Mouse (Mus musculus): ENCODE data around the gene Fmo9. TPM values are rescaled to one million over a fixed set of nuclear protein-coding genes. Genes with fewer than 3 reads are reported as not detected.

Fmo9 gene
- polyA plus RNA-seq (2015; fragmentation: Nextera tagmentation; extraction: Ambion mirVana) = not detected in 2 replicates

DNA sequence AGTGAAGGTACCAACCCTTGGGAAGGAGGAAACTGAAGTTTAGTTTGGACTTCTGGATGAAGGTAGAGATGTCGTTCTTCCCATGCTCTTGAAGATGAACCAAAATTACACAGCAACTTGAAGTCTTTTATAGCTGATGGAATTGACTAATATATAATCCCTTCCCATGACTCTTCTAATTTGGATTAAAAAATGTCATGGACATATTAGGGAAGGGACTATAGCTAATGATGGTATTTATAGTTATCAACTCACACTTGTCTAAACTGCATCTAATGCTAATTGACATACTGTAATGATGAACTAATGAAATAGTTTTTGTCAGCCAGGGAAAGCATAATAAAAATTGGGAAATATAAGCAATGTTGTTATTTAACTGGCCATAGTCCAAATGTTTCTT, at the start of gene Fmo9:
Fmo9 (minus strand) TSS at position 101 of the 400 bp plus-strand sequence.
- H3K27ac ChIP-seq (replicated peaks) = no peak within 1 kb of the TSS
- no peaks in the 10 kb centered on the region for H3K36me3 ChIP-seq
- no peak within 1 kb of the TSS for H3K9ac ChIP-seq
- H3K27me3 ChIP-seq = no peaks in the 10 kb centered on the region
- no peak for ATAC-seq (ENCODE audit: low read depth)
- H3K9me3 ChIP-seq = no peaks in the 10 kb centered on the region
- 83% methylated on average over 1 of the region's 1 CpGs for WGBS
- no peak within 1 kb of the TSS for H3K4me3 ChIP-seq
- H3K4me1 ChIP-seq (replicated peaks) = no peaks in the 10 kb centered on the region
- H3K4me2 ChIP-seq = no peak within 1 kb of the TSS

DNA sequence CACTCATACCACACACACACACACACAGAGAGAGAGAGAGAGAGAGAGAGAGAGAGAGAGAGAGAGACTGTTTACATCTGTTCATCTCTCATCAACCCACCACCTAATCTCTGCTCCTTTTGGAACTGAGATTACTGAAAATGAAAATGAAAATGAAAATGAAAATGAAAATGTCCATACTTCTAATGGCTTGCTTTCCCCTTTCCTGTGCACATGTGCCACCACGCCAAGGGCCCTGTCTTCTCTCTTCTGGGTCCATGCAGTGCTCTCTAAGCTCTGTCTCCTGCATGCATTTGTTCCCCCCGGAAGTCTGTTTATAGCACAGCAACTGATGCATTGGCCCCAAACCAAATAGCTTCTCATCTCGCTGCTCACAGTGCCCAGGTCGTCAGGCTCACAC, 49.2 kb upstream of the Fmo9 start:
- no peak overlapping the region for H3K27ac ChIP-seq (replicated peaks)
- WGBS = 69% methylated on average over 4 of the region's 4 CpGs
- no peaks in the 10 kb centered on the region for H3K4me1 ChIP-seq (replicated peaks)
- H3K9ac ChIP-seq = no peak overlapping the region
- no peak overlapping the region for H3K4me3 ChIP-seq
- no peaks in the 10 kb centered on the region for H3K36me3 ChIP-seq
- no peak overlapping the region for H3K4me2 ChIP-seq
- H3K9me3 ChIP-seq = no peaks in the 10 kb centered on the region
- no peaks in the 10 kb centered on the region for H3K27me3 ChIP-seq
- ATAC-seq (ENCODE audit: low read depth) = no peak

DNA sequence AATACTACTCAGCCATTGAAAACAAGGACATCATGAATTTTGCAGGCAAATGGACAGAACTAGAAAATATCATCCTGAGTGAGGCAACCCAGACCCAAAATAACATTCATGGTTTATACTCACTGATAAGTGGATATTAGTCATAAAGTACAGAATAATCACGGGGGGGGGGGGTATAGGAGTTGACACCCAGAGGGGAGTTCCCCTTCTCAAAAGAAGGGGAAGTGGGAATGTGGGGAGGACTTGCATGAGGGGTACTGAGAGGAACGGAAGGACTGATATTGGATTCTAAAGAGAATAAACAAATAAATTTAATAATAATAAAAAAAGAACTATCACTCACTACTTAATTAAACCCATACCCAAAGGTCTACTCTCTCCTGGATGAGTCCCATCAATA, 48.6 kb upstream of the Fmo9 start:
- no peaks in the 10 kb centered on the region for H3K9me3 ChIP-seq
- H3K27ac ChIP-seq (replicated peaks) = no peak overlapping the region
- no peaks in the 10 kb centered on the region for H3K4me1 ChIP-seq (replicated peaks)
- H3K4me2 ChIP-seq = no peak overlapping the region
- H3K9ac ChIP-seq = no peak overlapping the region
- no peaks in the 10 kb centered on the region for H3K36me3 ChIP-seq
- no peak overlapping the region for H3K4me3 ChIP-seq
- WGBS = 84% methylated on average over 2 of the region's 2 CpGs
- H3K27me3 ChIP-seq = no peaks in the 10 kb centered on the region
- ATAC-seq (ENCODE audit: low read depth) = no peak

DNA sequence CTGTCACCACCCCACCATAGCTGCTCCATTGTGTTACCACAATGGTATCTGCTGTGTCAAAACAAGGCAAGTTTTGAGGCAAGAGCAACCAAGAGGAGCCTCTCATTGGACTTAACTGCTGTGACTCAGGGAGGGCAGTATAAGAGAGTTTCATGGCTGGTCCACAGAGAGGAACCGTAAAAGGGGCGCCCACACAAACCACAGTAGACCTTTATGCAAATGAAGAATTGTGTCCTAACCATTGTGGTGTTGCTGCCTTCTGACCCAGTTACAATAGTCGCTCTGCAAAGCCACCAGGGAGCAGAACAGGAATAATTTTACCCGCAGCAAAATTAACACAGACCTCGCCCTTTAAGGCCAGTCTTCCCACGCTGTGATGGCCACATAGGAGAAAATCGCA, 29.2 kb upstream of the Fmo9 start:
- no peak overlapping the region for H3K4me2 ChIP-seq
- H3K9ac ChIP-seq = no peak overlapping the region
- H3K27me3 ChIP-seq = no peaks in the 10 kb centered on the region
- no peaks in the 10 kb centered on the region for H3K36me3 ChIP-seq
- no peaks in the 10 kb centered on the region for H3K4me1 ChIP-seq (replicated peaks)
- no peak overlapping the region for H3K4me3 ChIP-seq
- 84% methylated on average over 7 of the region's 7 CpGs for whole genome bisulfite sequencing
- ATAC-seq (ENCODE audit: low read depth) = no peak
- H3K9me3 ChIP-seq = no peaks in the 10 kb centered on the region
- no peak overlapping the region for H3K27ac ChIP-seq (replicated peaks)

DNA sequence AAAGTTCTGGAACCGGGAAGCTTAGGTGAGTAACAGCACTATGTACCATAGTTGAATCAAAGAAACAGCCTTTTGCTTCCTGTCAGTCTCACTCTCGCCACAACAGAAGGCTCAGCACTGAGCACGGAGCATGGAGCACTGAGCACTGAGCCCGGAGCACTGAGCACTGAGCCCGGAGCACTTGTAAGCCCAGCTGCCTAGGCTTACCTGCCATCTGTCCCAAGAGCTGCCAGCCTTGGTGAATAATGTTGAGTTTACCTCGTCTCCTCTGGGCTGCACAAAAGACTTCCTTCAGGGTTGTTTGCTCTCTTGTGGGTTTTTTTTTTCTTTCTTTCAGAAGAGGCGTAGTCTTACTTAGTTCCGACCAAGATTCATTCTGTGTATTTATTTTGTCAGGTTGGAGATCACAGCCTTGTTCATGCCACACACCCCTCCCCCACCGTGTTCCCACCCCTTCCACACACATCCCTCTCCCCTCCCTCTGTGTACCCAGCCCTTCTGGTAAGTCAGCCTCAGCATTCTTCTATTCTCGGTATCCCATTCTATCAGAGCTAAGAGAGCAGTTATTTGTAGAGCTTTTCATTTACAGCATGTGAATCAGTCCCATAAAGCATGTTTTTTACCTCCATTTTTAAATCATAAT, 20.7 kb upstream of the Fmo9 start:
- WGBS = 67% methylated on average over 10 of the region's 10 CpGs
- H3K4me1 ChIP-seq (replicated peaks) = no peaks in the 10 kb centered on the region

DNA sequence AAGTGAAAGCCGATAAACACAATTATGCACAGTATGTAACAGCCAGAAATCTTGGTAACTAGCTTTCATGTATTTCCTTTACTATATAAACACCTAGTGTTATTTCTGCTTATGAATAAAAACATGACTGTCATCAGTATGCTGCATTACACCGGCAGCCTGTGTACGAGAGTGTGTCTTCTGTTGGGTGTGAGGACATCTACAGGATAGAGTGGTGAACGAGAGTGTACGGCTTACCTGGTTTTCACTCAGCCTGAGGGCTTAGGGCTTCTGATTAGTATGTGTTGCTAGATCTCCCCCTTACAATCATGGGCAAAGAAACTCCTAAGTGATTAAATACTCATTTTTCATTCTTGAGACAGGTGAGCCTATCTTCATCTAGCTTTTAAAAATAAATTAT, 12.4 kb downstream of the Fmo9 start:
- 90% methylated on average over 5 of the region's 5 CpGs for WGBS
- H3K4me3 ChIP-seq = no peak overlapping the region
- no peaks in the 10 kb centered on the region for H3K4me1 ChIP-seq (replicated peaks)
- ATAC-seq (ENCODE audit: low read depth) = no peak
- H3K27me3 ChIP-seq = no peaks in the 10 kb centered on the region
- H3K27ac ChIP-seq (replicated peaks) = no peak overlapping the region
- H3K9ac ChIP-seq = no peak overlapping the region
- H3K36me3 ChIP-seq = no peaks in the 10 kb centered on the region
- no peak overlapping the region for H3K4me2 ChIP-seq
- H3K9me3 ChIP-seq = no peaks in the 10 kb centered on the region

More for the DNA sequence above, 20.7 kb upstream of the Fmo9 start:
- Histone ChIP-seq H3K36me3 (no peaks in the 10 kb centered on the region), H3K27ac (replicated peaks) (no peak overlapping the region), H3K27me3 (no peaks in the 10 kb centered on the region), H3K9ac (no peak overlapping the region), H3K4me2 (no peak overlapping the region), H3K9me3 (no peaks in the 10 kb centered on the region), H3K4me3 (no peak overlapping the region)
- ATAC-seq (ENCODE audit: low read depth) = no peak

DNA sequence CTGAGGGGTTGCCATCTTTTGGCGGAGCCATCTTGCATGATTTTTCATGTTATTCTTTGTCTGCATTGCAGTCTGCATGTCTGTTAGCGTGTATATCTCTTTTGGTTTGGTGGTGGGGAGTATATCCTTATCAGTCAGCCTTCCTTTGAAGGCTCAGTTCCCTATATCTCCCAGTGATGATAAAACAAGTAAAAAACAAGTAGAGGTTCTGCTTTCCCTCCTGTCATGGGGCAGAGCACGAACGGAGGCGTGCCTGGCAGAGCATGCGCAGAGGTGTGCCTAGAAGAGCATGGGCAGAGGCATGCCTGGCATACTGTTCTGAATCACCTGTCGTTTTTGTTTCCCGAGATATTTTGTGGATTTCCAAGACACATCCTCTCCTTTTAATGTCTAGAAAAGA, 20.8 kb downstream of the Fmo9 start:
- no peaks in the 10 kb centered on the region for H3K27me3 ChIP-seq
- 93% methylated on average over 8 of the region's 8 CpGs for WGBS
- no peak overlapping the region for H3K27ac ChIP-seq (replicated peaks)
- ATAC-seq (ENCODE audit: low read depth) = no peak
- H3K9me3 ChIP-seq = no peaks in the 10 kb centered on the region
- no peaks in the 10 kb centered on the region for H3K4me1 ChIP-seq (replicated peaks)
- no peak overlapping the region for H3K4me2 ChIP-seq
- H3K9ac ChIP-seq = no peak overlapping the region
- H3K4me3 ChIP-seq = no peak overlapping the region
- H3K36me3 ChIP-seq = no peaks in the 10 kb centered on the region

DNA sequence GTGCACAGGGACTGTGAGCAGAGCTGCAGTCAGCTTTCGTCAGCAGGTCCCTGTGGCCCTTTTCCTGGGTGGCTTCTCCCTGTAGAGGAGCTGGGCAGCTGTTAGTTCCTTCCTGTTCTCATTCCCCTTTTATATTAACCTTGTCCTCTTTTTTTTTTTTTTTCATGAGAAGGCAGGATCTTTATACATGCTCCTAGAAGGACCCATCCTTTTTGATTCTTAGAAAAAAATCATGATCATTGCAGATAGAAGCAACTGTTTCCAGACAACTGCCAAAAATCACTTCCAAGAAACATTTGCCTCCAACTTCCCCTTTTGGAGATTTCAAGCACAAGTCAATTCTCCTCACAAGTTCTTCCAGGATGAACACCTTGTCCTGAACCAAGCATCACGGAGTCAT, 34.1 kb downstream of the Fmo9 start, which contains the start of gene Gm4847:
Gm4847 (minus strand) TSS at position 101 of the 400 bp plus-strand sequence.
- Histone ChIP-seq H3K9me3 (no peaks in the 10 kb centered on the region), H3K36me3 (no peaks in the 10 kb centered on the region), H3K4me2 (no peak within 1 kb of the TSS), H3K27ac (replicated peaks) (no peak within 1 kb of the TSS), H3K9ac (no peak within 1 kb of the TSS), H3K4me3 (no peak within 1 kb of the TSS), H3K27me3 (no peaks in the 10 kb centered on the region), H3K4me1 (replicated peaks) (no peaks in the 10 kb centered on the region)
- 86% methylated on average over 2 of the region's 2 CpGs for WGBS
- no peak for ATAC-seq (ENCODE audit: low read depth)

Small RNA genes lying within 50 kb of the gene (microRNA-seq; reads per million reads assigned to microRNA genes)
- not detected for gene Gm22992

Other genes with a start within 250 kb of the Fmo9 start
- gene Gm4846, start 184.3 kb downstream of the Fmo9 start, polyA plus RNA-seq (2015; fragmentation: Nextera tagmentation; extraction: Ambion mirVana) = not detected in 2 replicates
- gene Gm4847, start 34.2 kb downstream of the Fmo9 start, polyA plus RNA-seq (2015; fragmentation: Nextera tagmentation; extraction: Ambion mirVana) = not detected in 2 replicates